Mouse (Mus musculus) lung, embryonic 14.5 days (tissue): Measurements from ENCODE around the gene Ccser1. TPM values are rescaled to one million over a fixed set of nuclear protein-coding genes. Genes with fewer than 3 reads are reported as not detected.

Source experiments
- ATAC-seq: fragments of 200-750 bp; cut with Nextera tagmentation; 2 replicates; pipeline ENCODE4 v1.8.0; 2017; ENCODE audit warnings: mild to moderate bottlenecking, moderate TSS enrichment, moderate library complexity; ENCODE audit not compliant: insufficient read depth
- DNase-seq: peaks from one replicate; pipeline ENCODE4 v3.0.0-alpha.2; 2015
- H3K27ac ChIP-seq: fragments of 300-500 bp; sonication (generic); 2 replicates; pipeline ENCODE4 v1.5.1; 2014; ENCODE audit warnings: low read depth, mild to moderate bottlenecking, moderate library complexity
- H3K27me3 ChIP-seq: fragments of 300-500 bp; sonication (generic); 2 replicates; pipeline ENCODE4 v1.6.1; 2014; ENCODE audit warnings: low read length, control low read depth; ENCODE audit not compliant: insufficient read depth
- H3K36me3 ChIP-seq: fragments of 300-500 bp; sonication (generic); 2 replicates; pipeline ENCODE4 v1.6.1; 2014; ENCODE audit warnings: control low read depth; ENCODE audit not compliant: insufficient read depth
- H3K4me1 ChIP-seq: fragments of 300-500 bp; sonication (generic); 2 replicates; pipeline ENCODE4 v1.6.1; 2014; ENCODE audit warnings: antibody characterized with exemption, control low read depth; ENCODE audit not compliant: insufficient read depth
- H3K4me2 ChIP-seq: fragments of 300-500 bp; sonication (generic); 2 replicates; pipeline ENCODE4 v1.6.1; 2014; ENCODE audit warnings: mild to moderate bottlenecking
- H3K4me3 ChIP-seq: fragments of 300-500 bp; sonication (generic); 2 replicates; pipeline ENCODE4 v1.5.1; 2014; ENCODE audit warnings: low read depth, low read length
- H3K9ac ChIP-seq: fragments of 300-500 bp; sonication (generic); 2 replicates; pipeline ENCODE4 v1.6.1; 2014
- H3K9me3 ChIP-seq: fragments of 300-500 bp; sonication (generic); 2 replicates; pipeline ENCODE4 v1.6.1; 2016; ENCODE audit warnings: low read depth, low read length, control low read depth
- CTCF ChIP-seq: IDR thresholded peaks from 2 replicates; pipeline ENCODE4 v1.5.1; 2016; ENCODE audit warnings: antibody characterized with exemption, low read depth
- WGBS: fragments of 180-500 bp; shearing (Covaris S2); extraction: QIAGEN DNeasy Blood & Tissue Kit; methylation state at CpG from one replicate; pipeline ENCODE4 v1.1.7; 2014; 5-methylcytosine and 5-hydroxymethylcytosine counted together
- polyA plus RNA-seq: library from polyadenylated mRNA; unstranded; fragments of >200 nt; fragmentation: Nextera tagmentation; extraction: Ambion mirVana; gene quantifications from 2 replicates; pipeline ENCODE4 v1.2.1, GENCODE M21; 2014

Gene Ccser1
- polyA plus RNA-seq, result 8.9 and 10.2 TPM in 2 replicates

DNA sequence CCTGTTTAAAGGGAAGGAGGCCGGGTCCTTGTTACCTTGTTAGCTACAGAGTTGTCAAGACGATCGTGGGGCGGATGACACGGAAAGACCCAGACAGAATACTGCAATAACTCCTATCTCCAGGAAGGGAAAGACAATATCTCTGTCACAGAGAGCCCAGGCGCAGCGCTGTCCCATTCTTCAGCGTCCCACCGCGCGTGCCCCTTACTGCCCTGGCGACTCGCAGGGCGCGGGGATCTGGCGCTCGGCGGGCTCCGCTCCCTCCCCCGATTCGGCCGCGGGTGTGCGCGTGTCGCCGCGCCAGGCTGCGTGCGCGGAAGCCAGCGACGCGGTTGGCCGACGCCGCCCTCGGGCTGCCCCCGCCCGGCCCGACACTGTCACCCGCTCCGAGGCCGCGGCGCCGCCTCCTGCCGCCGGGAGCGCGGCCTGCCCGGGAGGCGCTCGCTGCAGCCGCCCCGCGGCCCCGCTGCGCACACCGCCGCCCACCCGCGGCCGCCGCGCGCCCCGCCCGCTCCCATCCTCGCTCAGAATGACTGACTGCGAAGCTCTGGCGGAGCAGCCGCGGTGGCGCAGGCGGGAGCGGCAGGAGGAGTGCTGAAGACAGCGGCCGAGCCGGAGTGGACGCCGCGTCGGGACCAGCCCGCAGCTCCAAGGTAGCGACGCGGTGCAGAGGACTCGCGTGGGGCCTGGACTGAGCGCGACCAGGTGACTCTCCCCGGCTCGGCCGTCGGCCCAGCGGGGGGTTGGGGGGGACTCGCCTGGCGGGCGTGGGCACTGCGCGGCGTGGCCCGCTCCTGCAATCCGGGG is at the start of gene Ccser1:
Gene Ccser1 (plus strand): TSS at position 376 of the 807 bp plus-strand sequence.
- H3K27me3 ChIP-seq, result peaks cover 5% of the 10 kb centered on the region; the same call in 1 of the 2 replicates
- peak within 1 kb of the TSS; percentile 94 for H3K4me2 ChIP-seq
- peak within 1 kb of the TSS; percentile 70 for H3K27ac ChIP-seq
- DNase-seq, result peak; percentile 84
- no peaks in the 10 kb centered on the region for H3K4me1 ChIP-seq
- H3K9me3 ChIP-seq, result no peaks in the 10 kb centered on the region
- no peaks in the 10 kb centered on the region for H3K36me3 ChIP-seq
- H3K4me3 ChIP-seq, result peak within 1 kb of the TSS; percentile 76
- TF ChIP-seq CTCF, result no peak
- ATAC-seq, result peak; percentile 90
- H3K9ac ChIP-seq, result peak within 1 kb of the TSS; percentile 66
- under 1% methylated on average over 105 of the region's 105 CpGs for WGBS

DNA sequence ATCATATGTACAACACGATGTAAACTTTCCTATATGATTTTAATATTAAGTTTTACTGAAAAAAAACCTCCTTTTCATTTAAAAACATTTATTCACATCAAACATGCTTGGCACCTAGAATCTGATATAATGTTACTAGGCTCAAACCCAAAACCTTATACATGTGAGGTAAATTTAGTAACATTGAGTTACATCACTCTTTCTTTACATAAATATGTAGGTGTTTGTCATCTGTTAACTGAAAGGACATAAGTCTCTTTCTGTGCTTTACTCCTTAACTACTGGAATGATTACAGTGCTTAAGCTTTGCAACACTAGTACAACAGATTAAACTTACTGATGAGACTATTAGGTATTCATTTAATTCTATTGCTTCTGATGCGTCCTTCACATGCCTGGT is 43.7 kb upstream of the Ccser1 start:
- no peak for TF ChIP-seq CTCF
- WGBS, result 84% methylated on average over 2 of the region's 2 CpGs
- Histone ChIP-seq H3K4me1 (no peaks in the 10 kb centered on the region), H3K9me3 (no peaks in the 10 kb centered on the region), H3K27ac (no peak overlapping the region), H3K36me3 (no peaks in the 10 kb centered on the region), H3K4me3 (no peak overlapping the region), H3K4me2 (no peak overlapping the region), H3K9ac (no peak overlapping the region), H3K27me3 (no peaks in the 10 kb centered on the region)
- ATAC-seq (no peak), DNase-seq (no peak)

DNA sequence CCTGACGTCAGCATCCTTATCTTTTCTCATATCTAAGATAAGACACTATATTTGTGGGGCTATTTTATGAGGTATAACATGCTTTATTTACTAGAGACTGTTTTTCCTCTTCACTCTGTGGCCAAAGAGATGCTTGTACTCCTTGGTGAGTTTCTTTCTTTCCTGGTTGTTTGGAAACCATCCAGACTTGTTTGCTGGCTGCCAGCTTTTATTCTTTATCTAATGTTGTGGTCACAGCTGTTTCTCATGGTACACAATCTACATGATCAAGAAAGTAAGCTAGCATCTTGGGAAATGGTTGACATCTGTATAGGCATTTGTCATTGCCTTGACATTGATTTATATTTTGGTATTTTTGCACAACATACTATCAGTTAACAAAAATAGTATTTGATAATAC is 37.1 kb upstream of the Ccser1 start:
- H3K4me2 ChIP-seq, result no peak overlapping the region
- no peaks in the 10 kb centered on the region for H3K36me3 ChIP-seq
- H3K4me1 ChIP-seq, result no peaks in the 10 kb centered on the region
- peak; percentile 46 for DNase-seq
- no peak overlapping the region for H3K27ac ChIP-seq
- H3K9ac ChIP-seq, result no peak overlapping the region
- H3K27me3 ChIP-seq, result no peaks in the 10 kb centered on the region
- no peaks in the 10 kb centered on the region for H3K9me3 ChIP-seq
- no peak for ATAC-seq
- H3K4me3 ChIP-seq, result no peak overlapping the region
- TF ChIP-seq CTCF, result no peak
- 10% methylated on average over 1 of the region's 1 CpGs for WGBS

GRCm38 (mm10) chr6:61152924-61153323 is 27.2 kb upstream of the Ccser1 start:
- Histone ChIP-seq H3K36me3 (no peaks in the 10 kb centered on the region), H3K27ac (no peak overlapping the region), H3K9me3 (no peaks in the 10 kb centered on the region), H3K27me3 (no peaks in the 10 kb centered on the region), H3K4me1 (no peaks in the 10 kb centered on the region), H3K4me3 (no peak overlapping the region), H3K9ac (no peak overlapping the region), H3K4me2 (no peak overlapping the region)
- 45% methylated on average over 3 of the region's 3 CpGs for WGBS
- TF ChIP-seq CTCF, result no peak
- peak; percentile 70 for ATAC-seq
- peak; percentile 21 for DNase-seq

DNA sequence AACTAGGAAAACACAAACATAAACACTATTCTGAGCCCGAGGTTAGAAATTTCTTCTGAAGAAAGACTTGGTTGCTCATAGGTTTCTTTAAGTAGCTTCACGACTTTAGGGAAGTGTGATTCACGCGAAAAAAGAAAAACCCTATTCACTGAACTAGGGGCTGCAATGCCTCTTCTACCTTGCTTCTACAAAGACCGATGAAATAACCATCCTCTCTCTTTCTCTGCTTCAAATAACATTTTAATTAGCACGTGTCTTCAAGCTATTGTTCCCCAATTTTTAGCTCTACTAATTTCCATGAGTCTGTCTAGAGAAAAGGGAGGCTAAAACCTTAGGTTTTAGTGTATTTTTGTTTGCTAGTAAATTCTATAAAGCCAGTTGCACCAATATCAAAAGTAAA is 25.5 kb upstream of the Ccser1 start:
- Histone ChIP-seq H3K9me3 (no peaks in the 10 kb centered on the region), H3K9ac (no peak overlapping the region), H3K4me2 (no peak overlapping the region), H3K4me3 (no peak overlapping the region), H3K4me1 (no peaks in the 10 kb centered on the region), H3K36me3 (no peaks in the 10 kb centered on the region), H3K27ac (no peak overlapping the region), H3K27me3 (no peaks in the 10 kb centered on the region)
- WGBS, result 71% methylated on average over 6 of the region's 6 CpGs
- no peak for TF ChIP-seq CTCF
- DNase-seq (no peak), ATAC-seq (no peak)

DNA sequence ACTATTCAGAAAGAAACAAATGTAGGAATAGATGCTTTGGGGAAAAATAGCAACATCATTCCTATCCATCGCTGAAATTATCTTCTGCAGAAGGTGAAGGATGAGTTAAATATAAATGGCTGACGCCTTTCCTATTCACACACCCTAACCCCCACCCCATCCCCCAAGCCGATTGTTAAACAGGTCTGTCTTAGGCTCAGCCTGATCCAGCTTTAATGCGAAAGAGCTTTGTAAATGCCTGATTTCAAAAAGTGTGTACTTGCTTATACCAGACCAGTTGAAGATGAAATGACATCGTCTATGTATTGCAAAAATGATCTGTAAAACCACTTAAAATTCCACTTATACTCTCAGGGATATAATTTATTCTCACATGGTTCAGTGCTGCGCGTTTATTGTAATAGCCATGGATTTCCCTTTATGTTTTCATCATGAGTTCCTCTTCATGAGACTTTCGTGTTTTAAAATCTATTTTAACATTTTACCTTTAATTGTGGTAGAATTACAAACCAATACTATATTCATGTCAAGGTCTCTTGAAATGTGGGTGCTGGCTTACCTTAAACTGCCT is 25.0 kb upstream of the Ccser1 start:
- Histone ChIP-seq H3K4me3 (no peak overlapping the region), H3K4me1 (no peaks in the 10 kb centered on the region), H3K4me2 (no peak overlapping the region), H3K27ac (no peak overlapping the region), H3K36me3 (no peaks in the 10 kb centered on the region), H3K9me3 (no peaks in the 10 kb centered on the region), H3K27me3 (no peaks in the 10 kb centered on the region), H3K9ac (no peak overlapping the region)
- WGBS, result 58% methylated on average over 8 of the region's 8 CpGs
- ATAC-seq (no peak), DNase-seq (no peak)
- no peak for TF ChIP-seq CTCF

DNA sequence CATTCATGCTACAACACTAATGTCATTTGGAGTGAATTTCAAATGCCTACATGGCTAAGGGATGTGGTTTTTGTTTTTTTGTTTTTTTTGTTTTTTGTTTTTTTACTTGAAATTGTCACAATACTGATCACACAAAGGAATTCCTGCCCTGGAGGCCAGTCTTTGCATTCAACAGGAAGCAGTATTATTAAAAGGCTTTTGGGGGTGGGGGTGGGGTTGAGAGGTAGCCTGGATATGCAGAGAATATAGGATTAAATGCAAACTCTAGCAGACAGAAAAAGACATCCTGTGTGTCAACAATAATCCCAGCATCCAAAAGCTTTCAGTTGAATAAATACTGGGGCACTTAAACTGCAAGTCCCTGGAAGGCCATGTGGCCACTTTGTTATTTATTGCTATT is 24.4 kb upstream of the Ccser1 start:
- Histone ChIP-seq H3K4me1 (no peaks in the 10 kb centered on the region), H3K4me2 (no peak overlapping the region), H3K27me3 (no peaks in the 10 kb centered on the region), H3K4me3 (no peak overlapping the region), H3K27ac (no peak overlapping the region), H3K36me3 (no peaks in the 10 kb centered on the region), H3K9me3 (no peaks in the 10 kb centered on the region), H3K9ac (no peak overlapping the region)
- ATAC-seq (no peak), DNase-seq (no peak)
- no peak for TF ChIP-seq CTCF
